Mouse (Mus musculus): Measurements from ENCODE around the gene Trappc4. TPM values are rescaled to one million over a fixed set of nuclear protein-coding genes. Genes with fewer than 3 reads are reported as not detected.

The Trappc4 gene
- polyA plus RNA-seq, 1 experiment from 2014 or later, result 79.9 TPM

DNA sequence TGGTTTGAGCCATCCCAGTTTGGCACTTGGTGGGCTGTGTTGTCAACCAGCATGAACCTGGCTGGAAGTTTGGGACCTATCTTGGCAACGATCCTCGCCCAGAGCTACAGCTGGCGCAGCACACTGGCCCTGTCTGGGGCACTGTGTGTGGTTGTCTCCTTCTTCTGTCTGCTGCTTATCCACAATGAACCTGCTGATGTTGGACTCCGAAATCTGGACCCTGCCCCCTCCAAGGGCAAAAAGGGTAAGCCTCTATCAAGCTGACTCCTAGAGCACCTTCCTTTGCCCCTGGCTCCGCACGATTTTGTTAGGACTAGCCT lies 7.6 kb downstream of the Trappc4 start:
- Histone ChIP-seq H3K4me2 (no peak overlapping the region), H3K27ac (no peak overlapping the region), H3K4me3 (no peak overlapping the region), H3K9ac (no peak overlapping the region), H3K9me3 (replicated peaks) (no peaks in the 10 kb centered on the region), H3K27me3 (replicated peaks) (no peaks in the 10 kb centered on the region), H3K4me1 (peaks cover 50% of the 10 kb centered on the region), H3K36me3 (peaks cover 63% of the 10 kb centered on the region)
- no peak for ATAC-seq
- whole genome bisulfite sequencing (ENCODE audit: insufficient replicate concordance), result 84% methylated on average over 6 of the region's 6 CpGs

- Histone ChIP-seq H3K36me3 (peaks cover 58% of the 10 kb centered on the region), H3K4me3 (no peak overlapping the region), H3K27ac (no peak overlapping the region), H3K9me3 (replicated peaks) (no peaks in the 10 kb centered on the region), H3K9ac (0 out of 2 replicates have a peak overlapping the region, but pooled peaks have one; percentile 33), H3K4me1 (peaks cover 48% of the 10 kb centered on the region), H3K27me3 (replicated peaks) (no peaks in the 10 kb centered on the region), H3K4me2 (peak overlapping the region; percentile 97)
- ATAC-seq, result no peak
- 78% methylated on average over 13 of the region's 13 CpGs for WGBS (ENCODE audit: insufficient replicate concordance)
Measured at GRCm38 (mm10) chr9:44399114-44399794, 8.1 kb downstream of the Trappc4 start.

- WGBS (ENCODE audit: insufficient replicate concordance), result 81% methylated on average over 9 of the region's 9 CpGs
- Histone ChIP-seq H3K4me1 (peaks cover 48% of the 10 kb centered on the region), H3K27me3 (replicated peaks) (no peaks in the 10 kb centered on the region), H3K9ac (peak overlapping the region; percentile 91; the same call in 1 of the 2 replicates), H3K4me3 (peak overlapping the region; percentile 81), H3K9me3 (replicated peaks) (no peaks in the 10 kb centered on the region), H3K27ac (peak overlapping the region; percentile 92), H3K36me3 (peaks cover 51% of the 10 kb centered on the region), H3K4me2 (peak overlapping the region; percentile 97)
- no peak for ATAC-seq
Measured at GRCm38 (mm10) chr9:44398551-44398950, 8.8 kb downstream of the Trappc4 start.

DNA sequence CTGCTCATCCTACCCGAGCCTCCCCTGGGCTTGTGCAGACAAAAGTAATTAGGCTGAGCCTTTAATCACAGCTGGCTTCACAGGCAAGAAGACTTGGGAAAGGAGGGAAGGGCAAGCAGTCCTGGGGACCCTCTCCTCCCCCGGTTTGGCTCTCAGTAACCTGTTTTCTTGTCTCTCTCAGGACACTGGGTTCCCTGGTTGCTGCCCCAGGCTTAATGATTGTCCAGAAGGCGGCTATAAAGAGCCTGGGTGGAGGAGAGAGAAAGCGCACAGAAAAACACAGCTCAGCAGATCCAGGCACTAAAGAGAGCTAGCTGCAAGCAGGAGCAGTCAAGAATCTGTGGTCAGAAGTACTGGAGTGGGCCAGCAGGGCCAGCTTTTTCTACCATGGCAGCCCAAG lies 9.3 kb downstream of the Trappc4 start:
- Histone ChIP-seq H3K9ac (peak overlapping the region; percentile 91), H3K36me3 (peaks cover 46% of the 10 kb centered on the region), H3K4me3 (peak overlapping the region; percentile 81), H3K4me2 (peak overlapping the region; percentile 97), H3K27me3 (replicated peaks) (no peaks in the 10 kb centered on the region), H3K27ac (peak overlapping the region; percentile 92), H3K4me1 (peaks cover 48% of the 10 kb centered on the region), H3K9me3 (replicated peaks) (no peaks in the 10 kb centered on the region)
- WGBS (ENCODE audit: insufficient replicate concordance), result 45% methylated on average over 4 of the region's 4 CpGs
- no peak for ATAC-seq

GRCm38 (mm10) chr9:44396684-44397411 lies 10.6 kb downstream of the Trappc4 start, which contains the start of gene Slc37a4:
Gene Slc37a4, plus strand, starts transcription at chr9:44396852.
- peaks cover 42% of the 10 kb centered on the region for H3K36me3 ChIP-seq
- peak within 1 kb of the TSS; percentile 97 for H3K4me2 ChIP-seq
- WGBS (ENCODE audit: insufficient replicate concordance), result under 1% methylated on average over 43 of the region's 43 CpGs
- H3K27me3 ChIP-seq (replicated peaks), result no peaks in the 10 kb centered on the region
- peak within 1 kb of the TSS; percentile 91 for H3K9ac ChIP-seq
- no peaks in the 10 kb centered on the region for H3K9me3 ChIP-seq (replicated peaks)
- ATAC-seq, result peak; percentile 99
- H3K4me3 ChIP-seq, result peak within 1 kb of the TSS; percentile 81
- H3K27ac ChIP-seq, result peak within 1 kb of the TSS; percentile 92
- peaks cover 44% of the 10 kb centered on the region for H3K4me1 ChIP-seq

DNA sequence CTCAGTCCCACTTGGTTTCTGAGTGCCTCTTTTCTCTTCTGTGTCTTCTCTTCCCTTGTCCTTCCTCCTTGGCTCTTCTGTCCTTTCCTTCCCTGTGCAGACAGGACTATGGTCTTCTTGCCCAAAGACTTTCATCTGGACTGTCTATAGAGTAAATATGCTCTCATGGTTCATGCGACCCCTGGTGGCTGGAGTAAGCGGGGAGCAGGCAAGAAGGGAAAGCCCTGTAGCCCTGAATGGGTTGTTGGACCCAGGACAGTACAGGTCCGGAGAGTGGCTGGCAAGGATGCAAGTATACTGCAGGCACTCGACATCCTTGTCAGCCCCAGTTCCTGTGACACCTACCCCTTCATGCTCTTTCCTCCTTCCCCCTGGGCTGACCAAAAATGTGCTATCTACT lies 15.9 kb downstream of the Trappc4 start:
- no peaks in the 10 kb centered on the region for H3K27me3 ChIP-seq (replicated peaks)
- H3K9me3 ChIP-seq (replicated peaks), result no peaks in the 10 kb centered on the region
- no peak overlapping the region for H3K27ac ChIP-seq
- ATAC-seq, result peak; percentile 28; the same call in 1 of the 2 replicates
- H3K9ac ChIP-seq, result no peak overlapping the region
- H3K4me3 ChIP-seq, result no peak overlapping the region
- peaks cover 62% of the 10 kb centered on the region for H3K36me3 ChIP-seq
- 41% methylated on average over 4 of the region's 4 CpGs for WGBS (ENCODE audit: insufficient replicate concordance)
- H3K4me1 ChIP-seq, result peaks cover 9% of the 10 kb centered on the region
- H3K4me2 ChIP-seq, result no peak overlapping the region

GRCm38 (mm10) chr9:44389273-44389672 lies 18.1 kb downstream of the Trappc4 start:
- Histone ChIP-seq H3K4me1 (no peaks in the 10 kb centered on the region), H3K27ac (no peak overlapping the region), H3K9ac (no peak overlapping the region), H3K9me3 (replicated peaks) (no peaks in the 10 kb centered on the region), H3K4me3 (no peak overlapping the region), H3K36me3 (peaks cover 84% of the 10 kb centered on the region), H3K4me2 (no peak overlapping the region), H3K27me3 (replicated peaks) (no peaks in the 10 kb centered on the region)
- no peak for ATAC-seq
- WGBS (ENCODE audit: insufficient replicate concordance), result 60% methylated on average over 8 of the region's 8 CpGs

DNA sequence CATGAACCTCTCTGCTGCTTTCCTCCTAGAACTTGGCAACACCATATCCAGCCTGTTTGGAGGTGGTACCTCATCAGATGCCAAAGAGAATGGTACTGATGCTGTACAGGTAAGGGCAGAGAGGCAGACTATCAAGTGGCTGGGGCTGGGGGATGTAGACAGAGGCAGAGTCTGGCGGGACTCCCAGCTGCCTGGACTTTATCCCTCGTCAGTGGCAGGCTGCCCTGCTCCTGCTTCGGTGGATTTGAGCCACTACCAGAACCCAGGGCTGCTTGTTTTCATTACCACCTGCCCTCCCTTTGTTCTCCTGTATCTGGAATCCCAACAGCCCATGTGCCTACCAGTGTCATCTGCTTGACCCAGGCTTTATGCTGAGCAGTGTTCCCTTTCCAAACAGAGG lies 20.2 kb downstream of the Trappc4 start:
- H3K27me3 ChIP-seq (replicated peaks), result no peaks in the 10 kb centered on the region
- no peaks in the 10 kb centered on the region for H3K9me3 ChIP-seq (replicated peaks)
- ATAC-seq, result no peak

DNA sequence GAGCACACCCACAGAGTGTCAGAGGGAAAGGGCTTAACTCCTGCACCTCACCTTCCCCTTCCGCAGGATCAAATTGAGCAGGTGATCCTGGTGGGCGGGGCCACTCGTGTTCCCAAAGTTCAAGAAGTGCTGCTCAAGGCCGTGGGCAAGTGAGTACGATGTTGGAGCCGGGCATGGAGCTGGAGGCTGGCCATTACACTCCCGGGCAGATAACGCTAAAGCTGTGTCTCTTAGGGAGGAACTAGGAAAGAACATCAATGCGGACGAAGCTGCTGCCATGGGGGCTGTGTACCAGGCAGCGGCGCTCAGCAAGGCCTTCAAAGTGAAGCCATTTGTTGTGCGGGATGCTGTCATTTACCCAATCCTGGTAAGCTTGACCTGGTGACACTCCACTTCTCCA lies 22.8 kb downstream of the Trappc4 start:
- H3K4me3 ChIP-seq, result no peak overlapping the region
- no peak overlapping the region for H3K4me2 ChIP-seq
- H3K9ac ChIP-seq, result no peak overlapping the region
- no peak for ATAC-seq
- H3K4me1 ChIP-seq, result peaks cover 18% of the 10 kb centered on the region
- peaks cover 92% of the 10 kb centered on the region for H3K36me3 ChIP-seq
- no peaks in the 10 kb centered on the region for H3K27me3 ChIP-seq (replicated peaks)
- no peak overlapping the region for H3K27ac ChIP-seq
- 89% methylated on average over 13 of the region's 13 CpGs for WGBS (ENCODE audit: insufficient replicate concordance)
- no peaks in the 10 kb centered on the region for H3K9me3 ChIP-seq (replicated peaks)

More for the DNA sequence above, 20.2 kb downstream of the Trappc4 start:
- Histone ChIP-seq H3K27ac (no peak overlapping the region), H3K4me3 (no peak overlapping the region), H3K9ac (no peak overlapping the region), H3K36me3 (peaks cover 98% of the 10 kb centered on the region), H3K4me2 (no peak overlapping the region), H3K4me1 (no peaks in the 10 kb centered on the region)
- WGBS (ENCODE audit: insufficient replicate concordance), result 73% methylated on average over 3 of the region's 3 CpGs

GRCm38 (mm10) chr9:44379862-44380261 lies 27.5 kb downstream of the Trappc4 start:
- peak overlapping the region; percentile 92 for H3K4me2 ChIP-seq
- peak overlapping the region; percentile 85 for H3K27ac ChIP-seq
- no peaks in the 10 kb centered on the region for H3K27me3 ChIP-seq (replicated peaks)
- peaks cover 34% of the 10 kb centered on the region for H3K4me1 ChIP-seq
- WGBS (ENCODE audit: insufficient replicate concordance), result 5% methylated on average over 15 of the region's 15 CpGs
- peak; percentile 8 for ATAC-seq
- H3K36me3 ChIP-seq, result peaks cover 45% of the 10 kb centered on the region
- H3K9ac ChIP-seq, result peak overlapping the region; percentile 86
- peak overlapping the region; percentile 79 for H3K4me3 ChIP-seq
- H3K9me3 ChIP-seq (replicated peaks), result no peaks in the 10 kb centered on the region

DNA sequence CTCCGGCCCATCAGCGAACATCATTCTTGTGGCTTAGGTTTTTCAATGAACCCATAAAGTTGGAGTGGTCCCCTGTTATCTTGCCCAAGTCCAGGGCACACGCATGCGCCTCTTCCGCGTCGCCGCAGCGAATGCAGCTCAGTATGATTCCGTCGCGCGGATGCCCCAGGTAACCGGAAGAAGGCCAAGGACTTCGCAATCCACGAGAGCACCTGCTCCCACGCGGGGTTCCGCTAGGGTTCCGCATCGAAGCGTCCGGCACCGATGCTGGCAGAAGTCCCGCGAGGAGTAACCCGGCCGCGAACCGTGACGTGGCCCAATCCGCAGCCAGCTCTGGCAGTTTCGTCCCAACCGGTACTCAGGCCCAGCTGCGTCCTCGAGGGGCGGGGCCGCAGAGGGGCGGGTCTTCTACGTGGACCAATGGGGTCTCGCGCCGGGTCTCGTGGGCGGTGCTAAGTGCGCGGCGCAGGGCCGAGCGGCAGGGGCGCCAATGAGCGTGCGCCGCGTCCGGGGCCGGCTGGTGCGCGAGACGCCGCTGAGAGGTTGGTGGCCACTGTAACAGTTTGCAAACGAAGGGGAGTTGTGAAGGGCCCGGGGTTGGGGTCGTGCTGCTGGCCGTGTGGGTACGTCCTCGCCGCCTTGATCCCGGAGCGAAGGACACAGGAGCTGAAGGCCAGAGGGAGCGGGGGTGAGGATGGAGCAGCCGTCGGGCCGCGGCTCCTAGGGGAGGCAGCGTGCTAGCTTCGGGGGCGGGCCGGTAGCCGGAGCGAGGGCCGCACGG lies 28.2 kb downstream of the Trappc4 start, which contains the start of gene Hyou1:
Gene Hyou1 (plus strand): TSS at position 437 of the 781 bp plus-strand sequence.
- Histone ChIP-seq H3K27ac (peak within 1 kb of the TSS; percentile 85), H3K9ac (peak within 1 kb of the TSS; percentile 86), H3K36me3 (peaks cover 38% of the 10 kb centered on the region), H3K9me3 (replicated peaks) (no peaks in the 10 kb centered on the region), H3K4me1 (peaks cover 34% of the 10 kb centered on the region), H3K4me3 (peak within 1 kb of the TSS; percentile 79), H3K27me3 (replicated peaks) (no peaks in the 10 kb centered on the region), H3K4me2 (peak within 1 kb of the TSS; percentile 92)
- WGBS (ENCODE audit: insufficient replicate concordance), result under 1% methylated on average over 83 of the region's 83 CpGs
- ATAC-seq, result peak; percentile 94
